Mouse (Mus musculus) ovary, adult 2 months (tissue): ENCODE results near the gene Ccn5. TPM values are rescaled to one million over a fixed set of nuclear protein-coding genes. Genes with fewer than 3 reads are reported as not detected.

Source experiments
- polyA plus RNA-seq: library from polyadenylated mRNA; depleted of rRNA; stranded (reverse); fragments of >200 nt; gene quantifications from 2 replicates; pipeline ENCODE4 v1.2.3, GENCODE M21; 2012; rRNA removed

Ccn5 gene
- polyA plus RNA-seq = 60.6 and 107 TPM in 2 replicates

DNA sequence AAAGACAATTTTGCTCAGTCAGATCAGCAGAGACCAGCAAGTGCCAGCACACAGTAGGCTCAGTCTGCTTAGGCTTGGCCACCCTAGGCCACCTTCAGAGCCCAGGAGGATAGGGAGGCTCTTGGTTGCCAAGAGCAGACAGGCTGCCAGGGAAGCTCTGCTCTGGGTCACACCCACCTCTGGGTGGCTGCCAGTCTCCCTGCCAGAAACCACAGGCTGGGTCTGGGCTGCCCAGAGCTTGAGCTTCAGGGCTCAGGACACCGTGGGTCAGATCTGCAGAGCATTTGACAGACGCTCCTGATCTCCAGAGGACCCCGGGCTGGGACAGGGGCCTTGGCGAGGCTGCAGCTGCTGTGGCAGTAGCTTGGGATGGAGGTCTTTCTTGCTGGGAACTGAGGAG lies at the start of gene Ccn5:
TSS of gene Ccn5 (plus strand) at position 255 of the 400 bp plus-strand sequence.

DNA sequence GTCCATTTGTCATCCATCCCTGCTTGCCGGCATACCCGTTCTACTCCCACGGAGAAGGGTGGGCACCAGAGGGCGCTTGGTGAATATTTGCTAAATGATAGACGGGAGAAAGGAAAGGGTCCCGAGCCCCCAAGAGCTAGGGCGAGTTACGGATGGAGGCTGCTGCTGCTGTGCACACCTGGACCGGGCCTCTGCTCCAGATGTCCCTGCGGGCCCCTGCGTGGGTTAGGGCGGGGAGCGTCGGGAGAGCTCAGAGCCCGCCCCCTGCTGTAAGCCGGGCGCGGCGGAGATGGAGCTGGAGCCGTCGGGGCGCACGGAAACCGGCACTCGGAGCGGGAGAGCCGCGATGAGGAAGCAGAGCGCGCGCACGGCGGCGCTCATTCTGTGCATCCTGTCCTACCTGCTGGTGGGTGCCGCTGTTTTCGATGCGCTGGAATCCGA lies 32.8 kb downstream of the Ccn5 start, which contains the start of gene Kcnk15:
TSS of gene Kcnk15 (plus strand) at position 191 of the 441 bp plus-strand sequence.

Other genes with a start within 250 kb of the Ccn5 start
- 28.1 and 30.3 TPM in 2 replicates for gene Ttpal, start 218.5 kb upstream of the Ccn5 start, polyA plus RNA-seq
- gene Serinc3, start 175.7 kb upstream of the Ccn5 start, polyA plus RNA-seq = 418 and 494 TPM in 2 replicates
- gene Pkig, start 162.5 kb upstream of the Ccn5 start, polyA plus RNA-seq = 131 and 142 TPM in 2 replicates
- gene Ada, start 70.6 kb upstream of the Ccn5 start, polyA plus RNA-seq = 11.3 and 14.5 TPM in 2 replicates
- 1.7 and 2.6 TPM in 2 replicates for gene Kcnk15, start 32.8 kb downstream of the Ccn5 start, polyA plus RNA-seq
- gene Rims4, start 97.8 kb downstream of the Ccn5 start, polyA plus RNA-seq = 15.2 and 18.4 TPM in 2 replicates
- 30.7 and 33.5 TPM in 2 replicates for gene Ywhab, start 174.1 kb downstream of the Ccn5 start, polyA plus RNA-seq
- gene Pabpc1l, start 204.6 kb downstream of the Ccn5 start, polyA plus RNA-seq = 4.8 and 5.4 TPM in 2 replicates
- 11.8 and 14.4 TPM in 2 replicates for gene Stk4, start 249.5 kb downstream of the Ccn5 start, polyA plus RNA-seq